Mouse (Mus musculus) lung, postnatal 0 days (tissue): ENCODE measurements at regions not wholly inside any gene's neighbourhood (a gene's known extent, or its start where the extent isn't known, plus 50 kb on each side); places are given as distances from the start of the nearest gene placed in this dataset.

Experiments
- CTCF ChIP-seq: IDR thresholded peaks from 2 replicates; pipeline ENCODE4 v1.5.1; 2016; ENCODE audit warnings: antibody characterized with exemption, mild to moderate bottlenecking
- EP300 ChIP-seq: IDR thresholded peaks from 2 replicates; pipeline ENCODE4 v1.6.1; 2016; ENCODE audit warnings: antibody characterized with exemption, mild to moderate bottlenecking, control low read depth

GRCm38 (mm10) chr9:41239097-41239451, 77.6 kb upstream of the Ubash3b start:
- TF ChIP-seq CTCF (no peak), EP300 (no peak)
